Mouse (Mus musculus) brain, adult 2 months (tissue): ENCODE measurements around the gene Qtrt2.
A peak's percentile ranks its signal among the peaks of the same experiment; 100 is the strongest.

Source experiments
- DNase-seq: peaks from one replicate; pipeline ENCODE4 v3.0.0; 2011; ENCODE audit warnings: low read depth, low spot score

Gene Qtrt2

GRCm38 (mm10) chr16:43816321-43816720, 110.3 kb downstream of the Qtrt2 start:
- no peak for DNase-seq

GRCm38 (mm10) chr16:43814644-43815043, 112.0 kb downstream of the Qtrt2 start:
- DNase-seq, result peak; percentile 54
